Mouse (Mus musculus) forebrain, embryonic 15.5 days (tissue): ENCODE data around the gene Phactr1. TPM values are rescaled to one million over a fixed set of nuclear protein-coding genes. Genes with fewer than 3 reads are reported as not detected.

Experiments
- ATAC-seq: fragments of 200-750 bp; cut with Nextera tagmentation; replicated peaks from 2 replicates; pipeline ENCODE4 v1.8.0; 2017; ENCODE audit warnings: mild to moderate bottlenecking, moderate TSS enrichment, moderate library complexity
- H3K27ac ChIP-seq: fragments of 300-500 bp; sonication (generic); replicated peaks from 2 replicates; pipeline ENCODE4 v1.5.1; 2015; ENCODE audit warnings: mild to moderate bottlenecking, inconsistent platforms
- H3K27me3 ChIP-seq: fragments of 300-500 bp; sonication (generic); 2 replicates; pipeline ENCODE4 v1.6.1; 2015; ENCODE audit warnings: inconsistent platforms
- H3K36me3 ChIP-seq: fragments of 300-500 bp; sonication (generic); 2 replicates; pipeline ENCODE4 v1.6.1; 2015; ENCODE audit warnings: mild to moderate bottlenecking, inconsistent platforms
- H3K4me1 ChIP-seq: fragments of 300-500 bp; sonication (generic); 2 replicates; pipeline ENCODE4 v1.6.1; 2015; ENCODE audit warnings: inconsistent platforms
- H3K4me2 ChIP-seq: fragments of 300-500 bp; sonication (generic); replicated peaks from 2 replicates; pipeline ENCODE4 v1.6.1; 2015; ENCODE audit warnings: mild to moderate bottlenecking, inconsistent platforms
- H3K4me3 ChIP-seq: fragments of 300-500 bp; sonication (generic); 2 replicates; pipeline ENCODE4 v1.5.1; 2015; ENCODE audit warnings: mild to moderate bottlenecking, inconsistent platforms
- H3K9ac ChIP-seq: fragments of 300-500 bp; sonication (generic); replicated peaks from 2 replicates; pipeline ENCODE4 v1.6.1; 2015; ENCODE audit warnings: mild to moderate bottlenecking, inconsistent platforms
- H3K9me3 ChIP-seq: fragments of 300-500 bp; sonication (generic); 2 replicates; pipeline ENCODE4 v1.6.1; 2016; ENCODE audit warnings: inconsistent platforms
- WGBS: fragments of 180-500 bp; shearing (Covaris S2); methylation state at CpG from one replicate; pipeline ENCODE4 v1.1.7; 2015; ENCODE audit warnings: mixed read lengths; 5-methylcytosine and 5-hydroxymethylcytosine counted together
- polyA plus RNA-seq: library from polyadenylated mRNA; unstranded; fragments of >200 nt; fragmentation: Nextera tagmentation; extraction: Ambion mirVana; gene quantifications from 2 replicates; pipeline ENCODE4 v1.2.1, GENCODE M21; 2015

Phactr1 gene
- polyA plus RNA-seq, 1 experiment from 2014 or later: 83.8 TPM

DNA sequence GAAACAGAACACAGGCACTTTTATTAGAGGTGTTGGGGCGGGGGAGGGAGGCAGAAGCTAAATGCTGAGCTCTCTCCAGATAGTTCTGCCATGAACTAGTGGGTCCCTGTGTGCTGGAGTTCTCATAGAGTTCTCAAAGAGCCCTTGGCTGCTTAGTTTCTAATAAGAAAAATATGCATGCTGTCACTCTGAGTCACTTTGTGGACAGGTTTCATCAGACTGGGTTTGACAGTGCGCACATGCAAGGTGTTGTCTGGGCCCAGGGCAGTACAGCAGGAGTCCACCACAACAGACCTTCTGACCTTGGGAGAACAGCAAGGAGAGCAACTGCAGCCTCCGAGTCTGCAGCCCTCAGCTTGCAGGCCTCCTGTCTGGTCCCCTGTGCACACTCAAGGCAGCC lies 469.2 kb downstream of the Phactr1 start:
- H3K27me3 ChIP-seq: no peaks in the 10 kb centered on the region
- WGBS: 84% methylated on average over 3 of the region's 3 CpGs
- no peak overlapping the region for H3K27ac ChIP-seq
- no peak for ATAC-seq
- H3K4me1 ChIP-seq: no peaks in the 10 kb centered on the region
- no peak overlapping the region for H3K9ac ChIP-seq
- H3K9me3 ChIP-seq: no peaks in the 10 kb centered on the region
- peaks cover 21% of the 10 kb centered on the region for H3K36me3 ChIP-seq
- no peak overlapping the region for H3K4me3 ChIP-seq
- H3K4me2 ChIP-seq: no peak overlapping the region

- no peak overlapping the region for H3K27ac ChIP-seq
- H3K4me2 ChIP-seq: no peak overlapping the region
- 85% methylated on average over 14 of the region's 14 CpGs for WGBS
- no peak overlapping the region for H3K4me3 ChIP-seq
- H3K36me3 ChIP-seq: peaks cover 27% of the 10 kb centered on the region
- H3K27me3 ChIP-seq: no peaks in the 10 kb centered on the region
- H3K4me1 ChIP-seq: no peaks in the 10 kb centered on the region
- no peak for ATAC-seq
- no peaks in the 10 kb centered on the region for H3K9me3 ChIP-seq
- H3K9ac ChIP-seq: no peak overlapping the region
Measured at GRCm38 (mm10) chr13:43152005-43152520, 471.6 kb downstream of the Phactr1 start.

DNA sequence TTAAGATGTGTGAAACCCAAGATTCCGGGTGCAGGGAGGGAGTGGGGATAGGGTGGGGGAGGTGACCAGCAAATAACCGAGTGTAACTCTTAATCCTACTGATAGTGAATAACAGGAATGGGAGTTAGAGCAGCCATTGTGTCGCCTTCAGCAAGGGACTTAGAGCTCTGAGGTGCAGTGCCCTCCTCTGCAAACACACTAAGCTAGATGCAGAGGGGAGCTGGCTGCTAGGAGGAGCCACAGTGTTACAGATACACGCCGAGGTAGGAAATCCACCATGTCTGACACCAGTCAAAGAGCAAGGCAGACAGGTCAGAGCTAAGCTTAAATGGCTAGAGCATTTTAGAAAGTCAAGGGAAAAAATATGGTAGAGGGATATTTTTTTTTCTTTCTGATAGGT lies 476.9 kb downstream of the Phactr1 start:
- H3K9ac ChIP-seq: no peak overlapping the region
- 36% methylated on average over 5 of the region's 5 CpGs for WGBS
- peaks cover 20% of the 10 kb centered on the region for H3K36me3 ChIP-seq
- no peak for ATAC-seq
- H3K27me3 ChIP-seq: no peaks in the 10 kb centered on the region
- H3K4me1 ChIP-seq: no peaks in the 10 kb centered on the region
- H3K9me3 ChIP-seq: no peaks in the 10 kb centered on the region
- H3K27ac ChIP-seq: no peak overlapping the region
- H3K4me2 ChIP-seq: no peak overlapping the region
- H3K4me3 ChIP-seq: no peak overlapping the region

- 47% methylated on average over 5 of the region's 5 CpGs for WGBS
- Histone ChIP-seq H3K4me1 (no peaks in the 10 kb centered on the region), H3K4me3 (no peak overlapping the region), H3K27me3 (no peaks in the 10 kb centered on the region), H3K36me3 (peaks cover 19% of the 10 kb centered on the region), H3K4me2 (no peak overlapping the region), H3K9me3 (no peaks in the 10 kb centered on the region), H3K9ac (no peak overlapping the region), H3K27ac (no peak overlapping the region)
- no peak for ATAC-seq
Measured at GRCm38 (mm10) chr13:43158281-43158680, 477.9 kb downstream of the Phactr1 start.

DNA sequence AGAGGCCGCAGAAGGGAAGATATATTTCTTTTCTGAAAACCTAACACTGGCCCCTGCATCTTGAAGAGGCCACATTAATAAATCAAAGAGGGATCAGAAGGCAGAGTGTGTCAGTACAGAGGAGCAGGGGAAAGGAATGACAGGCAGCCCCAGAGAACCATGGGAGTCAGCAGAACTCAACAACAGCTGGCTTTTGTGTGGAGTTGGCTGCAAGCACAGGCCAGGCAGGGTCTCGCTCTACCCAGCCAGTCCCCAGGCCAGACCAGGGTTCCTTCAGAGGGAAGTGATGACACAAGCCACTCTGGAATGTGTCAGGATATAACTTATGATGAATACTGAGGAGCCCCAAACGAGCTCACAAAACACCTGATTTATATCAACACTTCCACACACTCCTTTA lies 479.0 kb downstream of the Phactr1 start:
- H3K27me3 ChIP-seq: no peaks in the 10 kb centered on the region
- no peaks in the 10 kb centered on the region for H3K9me3 ChIP-seq
- ATAC-seq: no peak
- H3K36me3 ChIP-seq: peaks cover 19% of the 10 kb centered on the region
- no peak overlapping the region for H3K4me2 ChIP-seq
- H3K4me1 ChIP-seq: no peaks in the 10 kb centered on the region
- H3K4me3 ChIP-seq: no peak overlapping the region
- H3K27ac ChIP-seq: no peak overlapping the region
- H3K9ac ChIP-seq: no peak overlapping the region
- 79% methylated on average over 3 of the region's 3 CpGs for WGBS

DNA sequence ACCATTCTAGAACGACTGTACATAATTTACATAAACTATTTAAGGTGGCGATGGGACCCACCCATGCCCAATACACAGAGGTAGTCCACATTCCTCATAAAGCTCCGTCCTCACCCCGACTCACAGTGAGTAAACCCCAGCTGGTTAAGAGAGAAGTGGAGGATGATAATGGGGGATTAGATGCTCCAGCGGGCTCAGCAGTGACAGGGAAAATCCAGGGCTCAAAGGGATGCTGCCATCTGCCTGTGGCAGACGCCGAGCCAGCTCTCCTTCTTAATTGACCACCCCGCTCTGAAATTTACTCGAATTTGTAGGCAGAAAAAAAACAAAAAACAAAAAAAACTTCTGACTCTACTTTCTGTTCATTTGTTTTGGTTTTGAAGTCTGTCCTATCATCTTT lies 487.3 kb downstream of the Phactr1 start:
- H3K4me1 ChIP-seq: peaks cover 14% of the 10 kb centered on the region
- no peak overlapping the region for H3K27ac ChIP-seq
- H3K4me3 ChIP-seq: no peak overlapping the region
- H3K27me3 ChIP-seq: no peaks in the 10 kb centered on the region
- ATAC-seq: no peak
- H3K36me3 ChIP-seq: peaks cover 12% of the 10 kb centered on the region
- no peak overlapping the region for H3K9ac ChIP-seq
- H3K4me2 ChIP-seq: no peak overlapping the region
- WGBS: 62% methylated on average over 9 of the region's 9 CpGs
- H3K9me3 ChIP-seq: no peaks in the 10 kb centered on the region

GRCm38 (mm10) chr13:43171020-43171710 lies 490.7 kb downstream of the Phactr1 start, which contains the start of gene Tbc1d7:
Tbc1d7 (minus strand) TSS chr13:43171501.
- Histone ChIP-seq H3K9me3 (no peaks in the 10 kb centered on the region), H3K4me1 (peaks cover 14% of the 10 kb centered on the region), H3K27me3 (no peaks in the 10 kb centered on the region), H3K36me3 (no peaks in the 10 kb centered on the region), H3K9ac (peak within 1 kb of the TSS; percentile 89), H3K27ac (peak within 1 kb of the TSS; percentile 89), H3K4me2 (peak within 1 kb of the TSS; percentile 81), H3K4me3 (peak within 1 kb of the TSS; percentile 86)
- ATAC-seq: peak; percentile 97
- WGBS: under 1% methylated on average over 48 of the region's 48 CpGs

DNA sequence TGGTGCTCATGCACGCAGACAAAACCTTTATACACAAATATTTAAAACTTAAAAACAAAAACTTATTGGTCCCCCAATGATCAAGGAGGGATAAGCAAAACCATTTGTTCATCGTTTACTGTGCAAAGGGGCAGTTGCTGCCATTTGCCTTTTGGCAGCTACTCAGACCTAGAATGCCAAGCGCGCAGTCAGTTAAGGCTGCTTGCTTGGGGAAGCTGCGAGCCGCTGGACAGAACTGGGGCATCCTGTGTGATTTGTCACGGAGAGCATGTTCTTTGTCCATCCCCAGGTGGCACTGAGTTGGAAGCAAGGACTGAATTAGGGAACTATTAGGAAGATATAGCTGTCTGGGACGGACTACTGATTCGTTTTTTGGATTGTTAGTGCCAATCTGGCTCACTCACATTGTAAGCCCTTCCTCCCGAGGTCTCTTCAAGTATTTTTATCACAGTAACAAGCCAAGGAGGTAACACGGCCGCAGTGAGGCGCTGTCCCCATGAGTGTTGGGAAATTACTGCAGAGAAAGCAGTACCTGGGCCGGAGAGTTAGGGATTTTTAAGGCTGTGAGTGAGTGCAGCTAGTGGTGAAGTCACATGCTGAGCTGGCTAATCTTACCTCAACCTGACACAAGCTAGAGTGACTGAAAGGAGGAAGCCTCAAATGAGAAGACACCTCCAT lies 491.8 kb downstream of the Phactr1 start:
- H3K9me3 ChIP-seq: no peaks in the 10 kb centered on the region
- peak overlapping the region; percentile 81 for H3K4me2 ChIP-seq
- H3K4me3 ChIP-seq: peak overlapping the region; percentile 86
- 34% methylated on average over 14 of the region's 14 CpGs for WGBS
- no peaks in the 10 kb centered on the region for H3K27me3 ChIP-seq
- H3K36me3 ChIP-seq: no peaks in the 10 kb centered on the region
- H3K4me1 ChIP-seq: peaks cover 14% of the 10 kb centered on the region
- H3K27ac ChIP-seq: peak overlapping the region; percentile 89; the same call in 1 of the 2 replicates
- H3K9ac ChIP-seq: peak overlapping the region; percentile 78
- ATAC-seq: no peak

GRCm38 (mm10) chr13:43173262-43173661 lies 492.8 kb downstream of the Phactr1 start:
- Histone ChIP-seq H3K9ac (no peak overlapping the region), H3K9me3 (no peaks in the 10 kb centered on the region), H3K27ac (no peak overlapping the region), H3K4me3 (no peak overlapping the region), H3K27me3 (no peaks in the 10 kb centered on the region), H3K4me1 (peaks cover 14% of the 10 kb centered on the region), H3K36me3 (no peaks in the 10 kb centered on the region), H3K4me2 (no peak overlapping the region)
- 16% methylated on average over 9 of the region's 9 CpGs for WGBS
- no peak for ATAC-seq

- no peak for ATAC-seq
- Histone ChIP-seq H3K27me3 (no peaks in the 10 kb centered on the region), H3K4me2 (no peak overlapping the region), H3K36me3 (no peaks in the 10 kb centered on the region), H3K9ac (no peak overlapping the region), H3K4me3 (no peak overlapping the region), H3K27ac (no peak overlapping the region), H3K9me3 (no peaks in the 10 kb centered on the region), H3K4me1 (peaks cover 6% of the 10 kb centered on the region)
- WGBS: 92% methylated on average over 3 of the region's 3 CpGs
Measured at GRCm38 (mm10) chr13:43176676-43177075, 496.3 kb downstream of the Phactr1 start.

DNA sequence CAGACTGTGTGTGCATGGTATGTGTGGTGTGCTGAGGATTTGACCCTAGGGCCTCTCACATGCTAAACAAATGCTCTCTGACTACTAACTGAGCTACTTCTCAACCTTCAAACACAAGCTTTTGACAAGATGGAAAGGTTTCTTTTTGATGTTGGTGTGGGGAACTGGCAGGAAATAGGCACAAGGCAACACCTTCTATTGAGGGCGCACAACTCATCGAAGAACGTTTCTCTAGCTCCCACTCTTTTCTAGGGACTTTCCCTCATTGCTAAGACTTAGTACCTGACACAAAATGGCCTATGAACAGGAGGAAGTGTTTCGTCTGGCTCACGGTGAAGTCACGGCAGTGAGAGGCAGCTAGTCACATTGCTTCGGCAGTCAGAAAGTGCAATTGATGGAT lies 496.9 kb downstream of the Phactr1 start:
- Histone ChIP-seq H3K9me3 (no peaks in the 10 kb centered on the region), H3K4me2 (no peak overlapping the region), H3K27me3 (no peaks in the 10 kb centered on the region), H3K9ac (no peak overlapping the region), H3K36me3 (no peaks in the 10 kb centered on the region), H3K27ac (no peak overlapping the region), H3K4me1 (peaks cover 3% of the 10 kb centered on the region; the same call in 1 of the 2 replicates), H3K4me3 (no peak overlapping the region)
- ATAC-seq: no peak
- 90% methylated on average over 7 of the region's 7 CpGs for whole genome bisulfite sequencing

- Histone ChIP-seq H3K36me3 (no peaks in the 10 kb centered on the region), H3K27me3 (no peaks in the 10 kb centered on the region), H3K4me3 (no peak overlapping the region), H3K9ac (no peak overlapping the region), H3K4me1 (peaks cover 14% of the 10 kb centered on the region), H3K9me3 (no peaks in the 10 kb centered on the region), H3K27ac (no peak overlapping the region), H3K4me2 (no peak overlapping the region)
- no peak for ATAC-seq
- 73% methylated on average over 7 of the region's 7 CpGs for WGBS
Measured at GRCm38 (mm10) chr13:43181104-43181503, 500.7 kb downstream of the Phactr1 start.
